Mouse (Mus musculus) CH12.LX (cell line): Measurements from ENCODE around the gene Syne1. TPM values are rescaled to one million over a fixed set of nuclear protein-coding genes. Genes with fewer than 3 reads are reported as not detected.

Experiments used
- DNase-seq: peaks from one replicate; pipeline ENCODE4 v3.0.0-alpha.2; 2013; ENCODE audit errors: extremely low read depth
- H3K27ac ChIP-seq: 2 replicates; pipeline ENCODE4 v1.5.1; 2012; ENCODE audit warnings: low read depth, mild to moderate bottlenecking, control low read depth, moderate library complexity; ENCODE audit not compliant: insufficient read depth
- H3K27me3 ChIP-seq: replicated peaks from 2 replicates; pipeline ENCODE3; 2012; ENCODE audit warnings: inconsistent platforms
- H3K36me3 ChIP-seq, 2 experiments: replicated peaks in 1 of 2; 2 replicates each; pipeline versions ENCODE3 to v1.6.1; 2012; ENCODE audit warnings: inconsistent platforms in 1 of 2, low read length in 1 of 2, mild to moderate bottlenecking in 1 of 2, mixed read lengths in 1 of 2, moderate library complexity in 1 of 2; ENCODE audit not compliant: control insufficient read depth in 1 of 2, insufficient read depth in 1 of 2
- H3K4me1 ChIP-seq, 2 experiments: 2 replicates each; pipeline ENCODE4 v1.6.1; 2012; ENCODE audit warnings: inconsistent platforms in 1 of 2, moderate library complexity in 1 of 2; ENCODE audit not compliant: insufficient read depth in 2 of 2, control insufficient read depth in 1 of 2
- H3K4me2 ChIP-seq: 2 replicates; pipeline ENCODE4 v1.6.1; 2012; ENCODE audit warnings: low read depth, mild to moderate bottlenecking, control low read depth; ENCODE audit not compliant: poor library complexity, insufficient read depth, severe bottlenecking
- H3K4me3 ChIP-seq, 3 experiments: fragments of 150-350 bp in 1 of 3; sonication (generic) in 1 of 3; replicated peaks in 1 of 3; 2 replicates each; pipeline versions ENCODE3 to v1.5.1; 2011 to 2012; ENCODE audit warnings: low read depth in 2 of 3, low read length in 2 of 3, mild to moderate bottlenecking in 2 of 3, moderate library complexity in 2 of 3, control low read depth in 1 of 3, improper control_type of control experiment in 1 of 3, inconsistent platforms in 1 of 3, mixed read lengths in 1 of 3; ENCODE audit not compliant: poor library complexity in 1 of 3
- H3K79me2 ChIP-seq: replicated peaks from 2 replicates; pipeline ENCODE4 v1.6.1; 2012; ENCODE audit warnings: mild to moderate bottlenecking, moderate library complexity; ENCODE audit not compliant: control insufficient read depth, poor library complexity, insufficient read depth, severe bottlenecking; ENCODE audit errors: extremely low read depth
- H3K9ac ChIP-seq: 2 replicates; pipeline ENCODE4 v1.6.1; 2012; ENCODE audit warnings: low read depth, mild to moderate bottlenecking, control low read depth, moderate library complexity; ENCODE audit not compliant: insufficient read depth
- H3K9me3 ChIP-seq: replicated peaks from 2 replicates; pipeline ENCODE3; 2012; ENCODE audit warnings: low read length, inconsistent platforms, mixed read lengths
- BHLHE40 ChIP-seq: IDR thresholded peaks from 2 replicates; pipeline ENCODE4 v1.6.1; 2011; ENCODE audit warnings: mild to moderate bottlenecking, low read depth, low read length, improper control_type of control experiment
- CHD2 ChIP-seq: IDR thresholded peaks from 2 replicates; pipeline ENCODE4 v1.6.1; 2011; ENCODE audit warnings: low read length, improper control_type of control experiment
- CTCF ChIP-seq, 2 experiments: IDR thresholded peaks in 1 of 2; conservative IDR thresholded peaks in 1 of 2; 2 replicates each; pipeline ENCODE4 v1.5.1; 2011 to 2012; ENCODE audit warnings: low read depth in 2 of 2, low read length in 2 of 2, improper control_type of control experiment in 1 of 2, inconsistent platforms in 1 of 2, mild to moderate bottlenecking in 1 of 2, moderate library complexity in 1 of 2
- E2F4 ChIP-seq: IDR thresholded peaks from 2 replicates; pipeline ENCODE4 v1.6.1; 2011; ENCODE audit warnings: low read depth, low read length, improper control_type of control experiment; ENCODE audit not compliant: insufficient replicate concordance
- ELF1 ChIP-seq: IDR thresholded peaks from 2 replicates; pipeline ENCODE4 v1.6.1; 2014; ENCODE audit warnings: low read depth, mild to moderate bottlenecking, inconsistent platforms, low read length, improper control_type of control experiment
- EP300 ChIP-seq: IDR thresholded peaks from 2 replicates; pipeline ENCODE4 v1.6.1; 2011; ENCODE audit warnings: low read length, improper control_type of control experiment
- IRF4 ChIP-seq: IDR thresholded peaks from 2 replicates; pipeline ENCODE4 v1.6.1; 2014; ENCODE audit warnings: low read depth, mild to moderate bottlenecking, inconsistent platforms, low read length, improper control_type of control experiment
- JUN ChIP-seq: IDR thresholded peaks from 2 replicates; pipeline ENCODE4 v1.6.1; 2011; ENCODE audit warnings: low read depth, mild to moderate bottlenecking, low read length, improper control_type of control experiment, moderate library complexity; ENCODE audit not compliant: insufficient read depth
- KAT2A ChIP-seq: IDR thresholded peaks from 2 replicates; pipeline ENCODE4 v1.6.1; 2012; ENCODE audit warnings: low read length, improper control_type of control experiment, inconsistent platforms; ENCODE audit not compliant: insufficient replicate concordance
- MAX ChIP-seq: IDR thresholded peaks from 2 replicates; pipeline ENCODE4 v1.6.1; 2011; ENCODE audit warnings: low read length, improper control_type of control experiment
- MEF2A ChIP-seq: IDR thresholded peaks from 2 replicates; pipeline ENCODE4 v1.6.1; 2014; ENCODE audit warnings: low read depth, mild to moderate bottlenecking, inconsistent platforms, low read length, improper control_type of control experiment, borderline replicate concordance
- MXI1 ChIP-seq: IDR thresholded peaks from 2 replicates; pipeline ENCODE4 v1.6.1; 2011; ENCODE audit warnings: mild to moderate bottlenecking, low read depth, low read length, improper control_type of control experiment
- MYC ChIP-seq: IDR thresholded peaks from 2 replicates; pipeline ENCODE4 v1.6.1; 2011; ENCODE audit warnings: low read depth, mild to moderate bottlenecking, improper control_type of control experiment, low read length
- PAX5 ChIP-seq: IDR thresholded peaks from 2 replicates; pipeline ENCODE4 v1.6.1; 2012; ENCODE audit warnings: low read length, inconsistent platforms, mixed read lengths
- POLR2AphosphoS2 ChIP-seq: IDR thresholded peaks from 2 replicates; pipeline ENCODE4 v1.6.1; 2011; ENCODE audit warnings: low read depth, low read length, improper control_type of control experiment
- RCOR1 ChIP-seq: conservative IDR thresholded peaks from 2 replicates; pipeline ENCODE4 v1.6.1; 2012; ENCODE audit warnings: low read depth, mild to moderate bottlenecking, inconsistent platforms, low read length, improper control_type of control experiment
- TBP ChIP-seq: conservative IDR thresholded peaks from 2 replicates; pipeline ENCODE4 v1.6.1; 2011; ENCODE audit warnings: low read depth, low read length, improper control_type of control experiment
- TCF12 ChIP-seq: IDR thresholded peaks from 2 replicates; pipeline ENCODE4 v1.6.1; 2014; ENCODE audit warnings: low read depth, mild to moderate bottlenecking, inconsistent platforms, low read length, improper control_type of control experiment
- UBTF ChIP-seq: IDR thresholded peaks from 2 replicates; pipeline ENCODE4 v1.6.1; 2012; ENCODE audit warnings: low read depth, mild to moderate bottlenecking, inconsistent platforms, low read length, improper control_type of control experiment, moderate library complexity
- USF1 ChIP-seq: IDR thresholded peaks from 2 replicates; pipeline ENCODE4 v1.6.1; 2014; ENCODE audit warnings: low read depth, mild to moderate bottlenecking, inconsistent platforms, low read length, improper control_type of control experiment
- ZC3H11A ChIP-seq: IDR thresholded peaks from 2 replicates; pipeline ENCODE4 v1.6.1; 2012; ENCODE audit warnings: low read depth, mild to moderate bottlenecking, inconsistent platforms, low read length, improper control_type of control experiment
- ZKSCAN1 ChIP-seq: IDR thresholded peaks from 2 replicates; pipeline ENCODE4 v1.6.1; 2012; ENCODE audit warnings: low read depth, inconsistent platforms, low read length, improper control_type of control experiment, borderline replicate concordance
- dilution Hi-C: fragments of 300-500 bp; cut with MboI; formaldehyde crosslinking; loops from 2 replicates; pipeline ENCODE4 v1.14.3; 2020; ENCODE audit warnings: low sequenced_read_pairs; ENCODE audit not compliant: extremely low pct_unique_long_range_greater_than_20kb, extremely low pct_ligation_motif_present
- in situ Hi-C: fragments of 300-500 bp; cut with MboI; formaldehyde crosslinking; loops from 3 replicates; pipeline ENCODE4 v1.14.3; 2019; ENCODE audit warnings: low sequenced_read_pairs, low pct_ligation_motif_present, low pct_unique_long_range_greater_than_20kb, mixed read lengths
- polyA plus RNA-seq: library from polyadenylated mRNA; unstranded; fragments of >175 nt; gene quantifications from 2 replicates; pipeline ENCODE4 v1.2.1, GENCODE M21; 2012; ENCODE audit warnings: low read depth; ENCODE audit not compliant: insufficient read length
- total RNA-seq, 2 experiments: library from RNA; depleted of rRNA; stranded (reverse); fragments of 300-350 nt in 1 of 2; fragments of >200 nt in 1 of 2; gene quantifications; 2 replicates each; pipeline ENCODE4 v1.2.3; 2012 to 2014

Gene Syne1
- total and polyA plus RNA-seq, 3 experiments: 3.1 to 7.6 (median 3.6) TPM

- Histone ChIP-seq H3K27me3 (no peaks in the 10 kb centered on the region), H3K4me2 (peak overlapping the region; percentile 30), H3K4me1 (peaks cover 4 to 5% of the 10 kb centered on the region in 2 experiments; a peak in 3 of 4 replicates), H3K79me2 (no peaks in the 10 kb centered on the region), H3K27ac (no peak overlapping the region), H3K36me3 (no peaks in the 10 kb centered on the region), H3K9ac (no peak overlapping the region), H3K4me3 (no peak overlapping the region), H3K9me3 (no peaks in the 10 kb centered on the region)
- dilution Hi-C loops: no loop called here
- DNase-seq: no peak
- no peak for TF ChIP-seq ZC3H11A
- no peak for TF ChIP-seq RCOR1
- no peak for TF ChIP-seq E2F4
- TF ChIP-seq UBTF: no peak
- no peak for TF ChIP-seq MEF2A
- no peak for TF ChIP-seq MAX
- TF ChIP-seq USF1: no peak
- no peak for TF ChIP-seq EP300
- TF ChIP-seq MYC: no peak
- no peak for TF ChIP-seq KAT2A
- no peak for TF ChIP-seq IRF4
- TF ChIP-seq POLR2AphosphoS2: no peak
- in situ Hi-C loops: no loop called here
Observed at GRCm38 (mm10) chr10:5264418-5264817, 286.9 kb downstream of the Syne1 start.

- H3K27me3 ChIP-seq: no peaks in the 10 kb centered on the region
- H3K9me3 ChIP-seq: peaks cover 7% of the 10 kb centered on the region
- H3K36me3 ChIP-seq: no peaks in the 10 kb centered on the region
- TF ChIP-seq POLR2AphosphoS2 (no peak), ELF1 (no peak), CTCF (conservative IDR thresholded peaks at IDR 0.05 in 1 of 2, IDR thresholded peaks at IDR 0.05 in 1 of 2; ENCODE audit: low read depth in 2 of 2, low read length in 2 of 2) (no peak), PAX5 (no peak), TCF12 (no peak), MEF2A (no peak), TBP (no peak), BHLHE40 (no peak), E2F4 (no peak), RCOR1 (no peak), UBTF (no peak), MYC (no peak), MXI1 (no peak), KAT2A (no peak), JUN (no peak), ZKSCAN1 (no peak), CHD2 (no peak)
- no peak overlapping the region for H3K9ac ChIP-seq
- in situ Hi-C loops (no loop called here), dilution Hi-C loops (no loop called here)
- peaks cover 4 to 5% of the 10 kb centered on the region in 2 experiments; a peak in 3 of 4 replicates for H3K4me1 ChIP-seq
- H3K79me2 ChIP-seq: no peaks in the 10 kb centered on the region
- no peak overlapping the region for H3K4me2 ChIP-seq
- no peak for DNase-seq
- H3K27ac ChIP-seq: no peak overlapping the region
- no peak overlapping the region for H3K4me3 ChIP-seq
Observed at GRCm38 (mm10) chr10:5262636-5263035, 288.6 kb downstream of the Syne1 start.
